22 mouse cellular contexts compared by ENCODE assay signal in the genomic region with DNA sequence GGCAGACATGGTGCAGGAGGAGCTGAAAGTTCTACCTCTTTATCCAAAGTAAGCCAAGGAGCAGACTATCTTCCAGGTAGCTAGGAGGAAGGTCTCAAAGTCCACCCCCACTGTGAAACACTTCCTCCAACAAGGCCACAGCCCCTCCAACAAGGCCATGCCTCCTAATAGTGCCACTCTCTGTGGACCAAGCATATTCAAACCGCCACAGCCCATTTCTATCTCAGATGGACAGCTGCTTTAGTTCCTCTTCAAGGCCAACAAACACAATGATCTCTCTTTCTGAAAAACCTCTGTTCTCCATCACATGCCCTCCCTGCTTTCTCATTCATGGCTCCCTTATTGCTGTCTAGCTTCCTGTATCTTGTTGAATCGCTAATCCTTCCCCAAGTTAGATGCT. TPM values are rescaled to one million over a fixed set of nuclear protein-coding genes. Genes with fewer than 3 reads are reported as not detected.
DNase-seq lines count a peak whose midpoint lies in the region; ATAC-seq and TF ChIP-seq lines count a peak whose summit lies in the region.
"Had no signal": no experiment of that assay in that cellular context is flagged by ENCODE, and none has a peak within 500 bp of the region (broad histone marks: within the 10 kb centered on the region; RNA-seq: fewer than 3 reads in every experiment).

No protein-coding gene starts in this region.

- no peaks in the 10 kb centered on the region for H3K9me3 ChIP-seq in heart, embryonic 11.5 days (replicated peaks; ENCODE audit: control insufficient read depth, low read length)
- H3K9me3 ChIP-seq in MEL (replicated peaks; ENCODE audit: insufficient read depth, low read length): no peaks in the 10 kb centered on the region
- H3K9me3 ChIP-seq: G1E had no signal

- peak; percentile 90 for DNase-seq in heart, adult 11 months
- DNase-seq in MEL (ENCODE audit: low read depth, low spot score): peak; percentile 60
- DNase-seq in frontal cortex, postnatal 25 days (ENCODE audit: low spot score in 2 of 2): no peak
- DNase-seq in natural killer cell, adult 2 months (ENCODE audit: low spot score in 2 of 2): no peak
- DNase-seq in adrenal gland, adult 8-10 months: no peak
- DNase-seq: adrenal gland, adult 2 months; adrenal gland, postnatal 10 days; adrenal gland, postnatal 14 days; adrenal gland, postnatal 25 days; adrenal gland, postnatal 36 days; cerebellum, adult 11 months; cerebellum, adult 11-12 months; cerebellum, adult 18-20 months; cerebellum, adult 2 months; cerebellum, adult 8-10 months had no signal

- no peaks in the 10 kb centered on the region for H3K27me3 ChIP-seq in heart, embryonic 11.5 days (ENCODE audit: control insufficient read depth, insufficient read depth, low read length)
- no peaks in the 10 kb centered on the region for H3K27me3 ChIP-seq in MEL (ENCODE audit: control insufficient read depth in 1 of 2, insufficient read depth in 2 of 2, low read length in 2 of 2)
- H3K27me3 ChIP-seq: CH12.LX, Patski had no signal

- 77% methylated on average over 2 of the region's 2 CpGs for WGBS in heart, embryonic 11.5 days (ENCODE audit: insufficient replicate concordance)
- 81% methylated on average over 2 of the region's 2 CpGs for WGBS in macrophage (ENCODE audit: missing documents)

- no peak overlapping the region for H3K4me3 ChIP-seq in heart, embryonic 11.5 days (ENCODE audit: low read depth, low read length)
- H3K4me3 ChIP-seq in MEL (ENCODE audit: control insufficient read depth in 1 of 2, insufficient read depth in 1 of 2, low read depth in 2 of 2, low read length in 2 of 2) (no peak overlapping the region), macrophage (ENCODE audit: inconsistent target) (no peak overlapping the region)
- no peak overlapping the region for H3K4me3 ChIP-seq in bone marrow macrophage, adult 2 months (ENCODE audit: insufficient read depth, low read length)

- H3K9ac ChIP-seq in heart, embryonic 11.5 days (ENCODE audit: low read depth, low read length): no peak overlapping the region
- no peak overlapping the region for H3K9ac ChIP-seq in MEL (ENCODE audit: control insufficient read depth, low read depth, low read length, poor library complexity, severe bottlenecking)

- 0 out of 4 replicates have a peak, but pooled peaks of 1 of the 2 experiments have one; percentile 23 for TF ChIP-seq EP300 in MEL (IDR thresholded peaks at IDR 0.05; ENCODE audit: low read depth in 1 of 2, low read length in 2 of 2)

- peaks cover 6% of the 10 kb centered on the region; the same call in 1 of the 2 replicates for H3K79me2 ChIP-seq in MEL (ENCODE audit: control insufficient read depth, insufficient read depth, low read length, poor library complexity)
- H3K79me2 ChIP-seq in macrophage (ENCODE audit: inconsistent target): no peaks in the 10 kb centered on the region

- no peak for TF ChIP-seq RAD21 in MEL (IDR thresholded peaks at IDR 0.05; ENCODE audit: low read depth, low read length)

- no peak overlapping the region for H3K4me2 ChIP-seq in heart, embryonic 11.5 days

- peaks cover 6% of the 10 kb centered on the region for H3K4me1 ChIP-seq in heart, embryonic 11.5 days (ENCODE audit: control insufficient read depth, insufficient read depth, low read length)
- peaks cover 22 to 49% of the 10 kb centered on the region in 2 experiments for H3K4me1 ChIP-seq in MEL (ENCODE audit: control insufficient read depth in 1 of 2, insufficient read depth in 2 of 2, low read length in 2 of 2)
- peaks cover 27% of the 10 kb centered on the region for H3K4me1 ChIP-seq in bone marrow macrophage, adult 2 months (ENCODE audit: control insufficient read depth, insufficient read depth, low read length)

- TF ChIP-seq POLR2A in MEL (IDR thresholded peaks at IDR 0.05; ENCODE audit: control insufficient read depth in 1 of 2, insufficient read depth in 1 of 2, low read depth in 1 of 2, low read length in 2 of 2, poor library complexity in 1 of 2): no peak; a peak in 1 of 4 replicates
- no peak for TF ChIP-seq POLR2A in bone marrow macrophage, adult 2 months (IDR thresholded peaks at IDR 0.05; ENCODE audit: borderline replicate concordance, low read depth, low read length)

- H3K36me3 ChIP-seq in heart, embryonic 11.5 days (ENCODE audit: control insufficient read depth, insufficient read depth, low read length): no peaks in the 10 kb centered on the region
- H3K36me3 ChIP-seq in MEL (ENCODE audit: control insufficient read depth in 1 of 2, insufficient read depth in 2 of 2, low read length in 2 of 2) (peaks cover 0 to 41% of the 10 kb centered on the region in 2 experiments; a peak in 2 of 4 replicates), macrophage (ENCODE audit: inconsistent target) (no peaks in the 10 kb centered on the region)
- H3K36me3 ChIP-seq: G1E had no signal

- no peak for ATAC-seq in heart, embryonic 11.5 days (replicated peaks; ENCODE audit: insufficient number of reproducible peaks, low FRiP score, low TSS enrichment)
- ATAC-seq: CD4-positive, CD25-positive, alpha-beta regulatory T cell, adult 4 months; Patski had no signal

- TF ChIP-seq CTCF in MEL (IDR thresholded peaks at IDR 0.05 in 2 of 3, conservative IDR thresholded peaks at IDR 0.05 in 1 of 3; ENCODE audit: control insufficient read depth in 1 of 3, insufficient read depth in 1 of 3, low read depth in 2 of 3, low read length in 3 of 3, poor library complexity in 1 of 3, severe bottlenecking in 1 of 3): no peak
- TF ChIP-seq CTCF in bone marrow macrophage, adult 2 months (IDR thresholded peaks at IDR 0.05; ENCODE audit: low read depth, low read length): no peak

- no peak overlapping the region for H3K27ac ChIP-seq in heart, embryonic 11.5 days (ENCODE audit: low read depth, low read length)
- H3K27ac ChIP-seq in MEL (ENCODE audit: control insufficient read depth, low read depth, low read length): peak overlapping the region; percentile 8; the same call in 1 of the 2 replicates
- H3K27ac ChIP-seq in bone marrow macrophage, adult 2 months (ENCODE audit: insufficient read depth, low read depth, low read length): peak overlapping the region; percentile 49; the same call in 1 of the 2 replicates
- H3K27ac ChIP-seq in macrophage: peak overlapping the region; percentile 61

TF ChIP-seq in MEL, 35 proteins besides CTCF, POLR2A, EP300 and RAD21:
- TF ChIP-seq ZMIZ1 (IDR thresholded peaks at IDR 0.05; ENCODE audit: low read depth, low read length) (no peak), ETS1 (IDR thresholded peaks at IDR 0.05; ENCODE audit: low read depth, low read length) (no peak), ELF1 (IDR thresholded peaks at IDR 0.05; ENCODE audit: low read depth, low read length) (no peak), TAL1 (IDR thresholded peaks at IDR 0.05; ENCODE audit: low read length) (peak; percentile 54)

RNA-seq across cellular contexts. Expression of a gene that starts 49.5 kb away (rescaled TPM):
- polyA plus RNA-seq in heart, embryonic 11.5 days (2014; fragmentation: Nextera tagmentation; extraction: Ambion mirVana): 1.1 and 1.6 TPM in 2 replicates
- total RNA-seq in MEL (2012; rRNA removed): not detected in 2 replicates
- polyA plus RNA-seq in MEL (2012; ENCODE audit: insufficient read depth in 1 of 2, insufficient read length in 2 of 2, low read depth in 1 of 2, low replicate concordance in 2 of 2, missing spikeins in 1 of 2) (not detected), macrophage (2018) (0.15 TPM in 1 of 3 replicates, not detected in the others)
- not detected in 2 replicates for polyA plus RNA-seq in bone marrow macrophage, adult 2 months (2012; ENCODE audit: insufficient read depth, insufficient read length, missing spikeins)
- under 1 TPM in 2 of 26 experiments, not detected in 24; 0.17 to 0.25 TPM for total RNA-seq in macrophage (2018; cell fraction: chromatin; rRNA removed)
- under 1 TPM in 16 of 26 experiments, not detected in 10; under 0.01 to 0.14 (median 0.04) TPM for total RNA-seq in macrophage (2018; cell fraction: cytosol; rRNA removed)
- under 1 TPM in 5 of 26 experiments, not detected in 21; 0.10 to 0.96 (median 0.17) TPM for total RNA-seq in macrophage (2018; cell fraction: nucleus; rRNA removed)
- total RNA-seq in adrenal gland, adult 8-10 months (2022): 1 to 10 TPM in 1 of 4 experiments, under 1 TPM in 3; 0.49 to 1.2 (median 0.82) TPM
- total RNA-seq: CH12.LX had no signal
- polyA plus RNA-seq: CD4-positive, CD25-positive, alpha-beta regulatory T cell, adult 4 months; G1E had no signal

Comparison
In these comparisons a context has a peak if more than half of its experiments do, and no peak if none do; other contexts are left out.
1. DNase-seq: peak in heart, adult 11 months (single experiment) and MEL (single experiment); none in frontal cortex, postnatal 25 days (0 of 2), natural killer cell, adult 2 months (0 of 2) and adrenal gland, adult 8-10 months (single experiment).